Comparison of ENCODE assay signal across 9 mouse cellular contexts in genomic region chr13:95805469-95806166, GRCm38 (mm10).
DNase-seq lines count a peak whose midpoint lies in the region; ATAC-seq and TF ChIP-seq lines count a peak whose summit lies in the region.
"Had no signal": no experiment of that assay in that cellular context is flagged by ENCODE, and none has a peak within 500 bp of the region (broad histone marks: within the 10 kb centered on the region; RNA-seq: fewer than 3 reads in every experiment).

No protein-coding gene starts in this region.

- no peaks in the 10 kb centered on the region for H3K27me3 ChIP-seq in midbrain, embryonic 10.5 days (ENCODE audit: low read depth, poor library complexity, severe bottlenecking)
- H3K27me3 ChIP-seq in midbrain, postnatal 0 days (ENCODE audit: insufficient read depth, low read length): no peaks in the 10 kb centered on the region
- H3K27me3 ChIP-seq in kidney, embryonic 16.5 days (ENCODE audit: insufficient read depth, low read length): no peaks in the 10 kb centered on the region

- no peak overlapping the region for H3K9ac ChIP-seq in midbrain, postnatal 0 days (replicated peaks; ENCODE audit: low read length, poor library complexity, severe bottlenecking)
- H3K9ac ChIP-seq in kidney, embryonic 16.5 days (replicated peaks; ENCODE audit: low read length): no peak overlapping the region

- WGBS in midbrain, embryonic 10.5 days: 58% methylated on average over 13 of the region's 13 CpGs
- 60% methylated on average over 13 of the region's 13 CpGs for WGBS in midbrain, postnatal 0 days
- WGBS in kidney, embryonic 16.5 days: 47% methylated on average over 13 of the region's 13 CpGs

- no peaks in the 10 kb centered on the region for H3K9me3 ChIP-seq in midbrain, embryonic 10.5 days (replicated peaks)
- H3K9me3 ChIP-seq in midbrain, postnatal 0 days (ENCODE audit: low read length): no peaks in the 10 kb centered on the region
- H3K9me3 ChIP-seq in kidney, embryonic 16.5 days (ENCODE audit: low read length): no peaks in the 10 kb centered on the region

- no peak for TF ChIP-seq CTCF in midbrain, postnatal 0 days (IDR thresholded peaks at IDR 0.05)
- no peak for TF ChIP-seq CTCF in left cerebral cortex, adult 2 months (IDR thresholded peaks at IDR 0.05)

- peaks cover 42% of the 10 kb centered on the region for H3K4me1 ChIP-seq in midbrain, embryonic 10.5 days
- peaks cover 7% of the 10 kb centered on the region for H3K4me1 ChIP-seq in midbrain, postnatal 0 days (ENCODE audit: insufficient read depth, low read length)
- no peaks in the 10 kb centered on the region for H3K4me1 ChIP-seq in kidney, embryonic 16.5 days (ENCODE audit: insufficient read depth, low read length)

- no peaks in the 10 kb centered on the region; the same call in 1 of the 2 replicates for H3K36me3 ChIP-seq in midbrain, embryonic 10.5 days
- H3K36me3 ChIP-seq in midbrain, postnatal 0 days (ENCODE audit: insufficient read depth, low read length): no peaks in the 10 kb centered on the region
- H3K36me3 ChIP-seq in kidney, embryonic 16.5 days (ENCODE audit: insufficient read depth, low read length): no peaks in the 10 kb centered on the region

- H3K4me2 ChIP-seq in midbrain, postnatal 0 days (ENCODE audit: low read depth, low read length, poor library complexity, severe bottlenecking): no peak overlapping the region
- no peak overlapping the region for H3K4me2 ChIP-seq in kidney, embryonic 16.5 days (replicated peaks; ENCODE audit: low read depth, low read length)

- H3K4me3 ChIP-seq in midbrain, embryonic 10.5 days: no peak overlapping the region
- H3K4me3 ChIP-seq in midbrain, postnatal 0 days (ENCODE audit: low read depth, low read length): no peak overlapping the region
- H3K4me3 ChIP-seq in kidney, embryonic 16.5 days (ENCODE audit: low read length): no peak overlapping the region
- H3K4me3 ChIP-seq in left cerebral cortex, adult 2 months: no peak overlapping the region
- H3K4me3 ChIP-seq: myocyte had no signal

- H3K27ac ChIP-seq in midbrain, embryonic 10.5 days (replicated peaks): peak overlapping the region; percentile 81
- no peak overlapping the region for H3K27ac ChIP-seq in midbrain, postnatal 0 days (ENCODE audit: low read depth, low read length)
- H3K27ac ChIP-seq in kidney, embryonic 16.5 days (ENCODE audit: low read length): no peak overlapping the region
- no peak overlapping the region for H3K27ac ChIP-seq in left cerebral cortex, adult 2 months

- peak; percentile 41 for DNase-seq in midbrain, embryonic 10.5 days (ENCODE audit: low spot score)
- DNase-seq in midbrain, postnatal 0 days (ENCODE audit: low spot score): no peak
- peak; percentile 24 for DNase-seq in forelimb bud, embryonic 11.5 days (ENCODE audit: low read depth, low spot score)
- no peak for DNase-seq in left cerebral cortex, adult 2 months (ENCODE audit: extremely low spot score in 1 of 2, low spot score in 2 of 2)
- DNase-seq in right cerebral cortex, postnatal 36 days (ENCODE audit: low spot score in 2 of 2): no peak
- no peak for DNase-seq in frontal cortex, postnatal 10 days (ENCODE audit: low spot score in 2 of 2)

- intact Hi-C loops in left cerebral cortex, adult 2 months (cut with DNase I): no loop called here

- ATAC-seq in midbrain, postnatal 0 days (ENCODE audit: low FRiP score): no peak
- peak; percentile 46; the same call in 1 of the 2 replicates for ATAC-seq in kidney, embryonic 16.5 days (ENCODE audit: low FRiP score, low TSS enrichment)
- ATAC-seq in megakaryocyte progenitor cell, adult 5-6 weeks (replicated peaks; ENCODE audit: poor library complexity): 0 out of 2 replicates have a peak, but pooled peaks have one; percentile 32

Comparison
In these comparisons a context has a peak if more than half of its experiments do, and no peak if none do; other contexts are left out.
1. DNase-seq: peak in midbrain, embryonic 10.5 days (single experiment) and forelimb bud, embryonic 11.5 days (single experiment); none in midbrain, postnatal 0 days (single experiment), left cerebral cortex, adult 2 months (0 of 2), right cerebral cortex, postnatal 36 days (0 of 2) and frontal cortex, postnatal 10 days (0 of 2).